13 mouse cellular contexts compared by ENCODE assay signal in the genomic region with DNA sequence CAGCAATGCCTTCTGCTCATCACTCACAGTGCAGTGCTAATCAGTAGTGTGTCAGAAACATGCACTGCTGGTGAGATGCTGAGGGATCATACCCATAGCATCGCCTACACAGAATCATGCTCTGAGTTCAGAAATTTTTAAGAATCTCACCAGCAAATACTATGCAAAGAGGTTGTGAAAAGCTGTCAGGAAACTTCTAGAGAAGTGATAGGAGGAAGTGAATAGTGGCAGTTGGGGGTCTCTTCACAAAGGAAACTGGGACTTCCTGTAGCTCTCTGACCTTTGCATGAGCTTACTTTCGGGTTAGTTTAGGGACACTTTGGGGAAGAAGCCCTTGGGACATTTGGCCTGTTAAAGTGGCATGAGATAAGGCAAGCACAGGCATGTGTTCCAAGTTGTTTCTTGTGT. TPM values are rescaled to one million over a fixed set of nuclear protein-coding genes. Genes with fewer than 3 reads are reported as not detected.
DNase-seq lines count a peak whose midpoint lies in the region; ATAC-seq lines count a peak whose summit lies in the region.
"Had no signal": no experiment of that assay in that cellular context is flagged by ENCODE, and none has a peak within 500 bp of the region (broad histone marks: within the 10 kb centered on the region; RNA-seq: fewer than 3 reads in every experiment).

A gene (minus strand): TSS at position 179 of the 408 bp plus-strand sequence.

- no peak for ATAC-seq in erythroblast, adult 5-6 weeks (replicated peaks; ENCODE audit: low FRiP score, poor library complexity, severe bottlenecking)
- ATAC-seq in monocyte, adult 5-6 weeks (replicated peaks; ENCODE audit: insufficient number of reproducible peaks, low FRiP score, low TSS enrichment, poor library complexity, severe bottlenecking): 0 out of 2 replicates have a peak, but pooled peaks have one; percentile 40
- ATAC-seq: CD4-positive, CD25-positive, alpha-beta regulatory T cell, adult 4 months had no signal

- peak; percentile 6 for DNase-seq in layer of hippocampus, adult 9-11 months
- no peak for DNase-seq in layer of hippocampus, adult 11-12 months (ENCODE audit: low spot score)
- peak; percentile 60 for DNase-seq in thymus, postnatal 25 days
- no peak for DNase-seq in embryo, embryonic 10 days (ENCODE audit: low spot score)
- DNase-seq in left cerebral cortex, adult 9 months (ENCODE audit: low spot score in 2 of 2): no peak
- DNase-seq in layer of hippocampus, postnatal 25 days (ENCODE audit: extremely low spot score in 1 of 2, low spot score in 1 of 2): no peak
- DNase-seq: adrenal gland, postnatal 25 days; cerebellum, adult 9-11 months; kidney, postnatal 14 days; lung, embryonic 14.5 days had no signal

RNA-seq across cellular contexts. Expression of the gene that starts here (rescaled TPM):
- total RNA-seq in erythroblast, adult 5-6 weeks (2015; ENCODE audit: low replicate concordance): 11.3 and 24.5 TPM in 2 replicates
- 14.5 and 19.4 TPM in 2 replicates for total RNA-seq in erythroblast, adult 5-6 weeks (2017; ENCODE audit: low replicate concordance)
- total RNA-seq in monocyte, adult 5-6 weeks (2017): 29.0 to 64.0 TPM (median 51.6 TPM) in 3 replicates
- 1 to 10 TPM; 1.5 to 2.3 TPM for total RNA-seq in layer of hippocampus, postnatal 25 days (2021)

Comparison
In these comparisons a context has a peak if more than half of its experiments do, and no peak if none do; other contexts are left out.
1. DNase-seq: peak in layer of hippocampus, adult 9-11 months (single experiment) and thymus, postnatal 25 days (single experiment); none in layer of hippocampus, adult 11-12 months (single experiment), embryo, embryonic 10 days (single experiment), left cerebral cortex, adult 9 months (0 of 2) and layer of hippocampus, postnatal 25 days (0 of 2).